Mouse (Mus musculus): ENCODE results near the gene Adgrf5.

GRCm38 (mm10) chr17:43376527-43376926 lies 16.3 kb downstream of the Adgrf5 start:
- TF ChIP-seq GATA1 (IDR thresholded peaks at IDR 0.05; ENCODE audit: borderline replicate concordance, low read length) = no peak
- no peak for TF ChIP-seq FLI1 (IDR thresholded peaks at IDR 0.05; ENCODE audit: low read length)

Data from megakaryocyte, embryonic 14.5 days (primary cell).